Mouse (Mus musculus): Measurements from ENCODE around the gene Gbgt1. TPM values are rescaled to one million over a fixed set of nuclear protein-coding genes. Genes with fewer than 3 reads are reported as not detected.
"Not testable (repeated sequence)": the region's sequence is repeated elsewhere in the genome, so short reads cannot be mapped to it uniquely, and the experiment has no call there.

Gene Gbgt1
- polyA plus RNA-seq, 1 experiment from 2014 or later = 0.56 TPM

GRCm38 (mm10) chr2:28505795-28506194 lies 9.1 kb downstream of the Gbgt1 start, which contains the start of gene Gm10134:
Gene Gm10134, plus strand, starts transcription at chr2:28506095.
- Histone ChIP-seq H3K27me3 (no peaks in the 10 kb centered on the region), H3K4me2 (no peak within 1 kb of the TSS), H3K4me3 (no peak within 1 kb of the TSS), H3K27ac (no peak within 1 kb of the TSS), H3K4me1 (no peaks in the 10 kb centered on the region), H3K9ac (no peak within 1 kb of the TSS), H3K36me3 (no peaks in the 10 kb centered on the region), H3K9me3 (no peaks in the 10 kb centered on the region)
- WGBS = 65% methylated on average over 3 of the region's 3 CpGs
- no peak for ATAC-seq (ENCODE audit: insufficient number of reproducible peaks, low FRiP score, low TSS enrichment, low read depth)

- Histone ChIP-seq H3K9me3 (no peaks in the 10 kb centered on the region), H3K4me2 (no peak overlapping the region), H3K4me1 (no peaks in the 10 kb centered on the region), H3K4me3 (no peak overlapping the region), H3K27me3 (peaks cover 3% of the 10 kb centered on the region; the same call in 1 of the 2 replicates), H3K27ac (no peak overlapping the region), H3K9ac (no peak overlapping the region), H3K36me3 (no peaks in the 10 kb centered on the region)
- 66% methylated on average over 6 of the region's 6 CpGs for WGBS
- no peak for ATAC-seq (ENCODE audit: insufficient number of reproducible peaks, low FRiP score, low TSS enrichment, low read depth)
These were observed 9.6 kb downstream of the Gbgt1 start for GRCm38 (mm10) chr2:28506291-28506690.

- H3K4me1 ChIP-seq = peaks cover 30% of the 10 kb centered on the region
- WGBS = 46% methylated on average over 5 of the region's 5 CpGs
These were observed 14.9 kb downstream of the Gbgt1 start for GRCm38 (mm10) chr2:28511600-28511999.

GRCm38 (mm10) chr2:28512798-28513401 lies 16.2 kb downstream of the Gbgt1 start, which contains the start of gene Ralgds:
Gene Ralgds, plus strand, starts transcription at chr2:28513125.
- H3K9me3 ChIP-seq = no peaks in the 10 kb centered on the region
- WGBS = under 1% methylated on average over 71 of the region's 71 CpGs
- H3K4me3 ChIP-seq = peak within 1 kb of the TSS; percentile 80
- peaks cover 38% of the 10 kb centered on the region for H3K4me1 ChIP-seq
- ATAC-seq (ENCODE audit: insufficient number of reproducible peaks, low FRiP score, low TSS enrichment, low read depth) = no peak
- H3K27ac ChIP-seq = peak within 1 kb of the TSS; percentile 81
- H3K9ac ChIP-seq = peak within 1 kb of the TSS; percentile 77
- H3K4me2 ChIP-seq = peak within 1 kb of the TSS; percentile 96
- peaks cover 5% of the 10 kb centered on the region; the same call in 1 of the 2 replicates for H3K27me3 ChIP-seq
- peaks cover 7% of the 10 kb centered on the region; the same call in 1 of the 2 replicates for H3K36me3 ChIP-seq

More at GRCm38 (mm10) chr2:28511600-28511999, 14.9 kb downstream of the Gbgt1 start:
- not testable (repeated sequence) for H3K9me3 ChIP-seq; H3K36me3 ChIP-seq; H3K4me3 ChIP-seq; H3K4me2 ChIP-seq; ATAC-seq (ENCODE audit: insufficient number of reproducible peaks, low FRiP score, low TSS enrichment, low read depth); H3K9ac ChIP-seq; H3K27me3 ChIP-seq; H3K27ac ChIP-seq

GRCm38 (mm10) chr2:28513431-28514370 lies 17.0 kb downstream of the Gbgt1 start:
- H3K4me1 ChIP-seq = peaks cover 46% of the 10 kb centered on the region
- H3K4me3 ChIP-seq = peak overlapping the region; percentile 80
- 0 out of 2 replicates have a peak, but pooled peaks have one; percentile 27 for ATAC-seq (ENCODE audit: insufficient number of reproducible peaks, low FRiP score, low TSS enrichment, low read depth)
- peaks cover 5% of the 10 kb centered on the region; the same call in 1 of the 2 replicates for H3K27me3 ChIP-seq
- H3K27ac ChIP-seq = peak overlapping the region; percentile 81
- H3K36me3 ChIP-seq = peaks cover 7% of the 10 kb centered on the region; the same call in 1 of the 2 replicates
- WGBS = 4% methylated on average over 47 of the region's 47 CpGs
- no peaks in the 10 kb centered on the region for H3K9me3 ChIP-seq
- H3K4me2 ChIP-seq = peak overlapping the region; percentile 96
- peak overlapping the region; percentile 77 for H3K9ac ChIP-seq

- Histone ChIP-seq H3K36me3 (peaks cover 7% of the 10 kb centered on the region; the same call in 1 of the 2 replicates), H3K9me3 (no peaks in the 10 kb centered on the region), H3K27ac (0 out of 2 replicates have a peak overlapping the region, but pooled peaks have one; percentile 81), H3K4me1 (peaks cover 49% of the 10 kb centered on the region), H3K9ac (peak overlapping the region; percentile 77; the same call in 1 of the 2 replicates), H3K27me3 (peaks cover 5% of the 10 kb centered on the region; the same call in 1 of the 2 replicates), H3K4me3 (peak overlapping the region; percentile 80), H3K4me2 (peak overlapping the region; percentile 96)
- ATAC-seq (ENCODE audit: insufficient number of reproducible peaks, low FRiP score, low TSS enrichment, low read depth) = no peak
- 12% methylated on average over 5 of the region's 5 CpGs for WGBS
These were observed 17.8 kb downstream of the Gbgt1 start for GRCm38 (mm10) chr2:28514489-28514888.

GRCm38 (mm10) chr2:28517206-28517909 lies 20.7 kb downstream of the Gbgt1 start:
- Histone ChIP-seq H3K36me3 (peaks cover 7% of the 10 kb centered on the region; the same call in 1 of the 2 replicates), H3K4me1 (peaks cover 72% of the 10 kb centered on the region), H3K27ac (no peak overlapping the region), H3K9ac (no peak overlapping the region), H3K4me2 (no peak overlapping the region), H3K27me3 (no peaks in the 10 kb centered on the region), H3K9me3 (no peaks in the 10 kb centered on the region), H3K4me3 (no peak overlapping the region)
- WGBS = 46% methylated on average over 5 of the region's 5 CpGs
- ATAC-seq (ENCODE audit: insufficient number of reproducible peaks, low FRiP score, low TSS enrichment, low read depth) = no peak; the same call in 1 of the 2 replicates

GRCm38 (mm10) chr2:28518231-28518630 lies 21.5 kb downstream of the Gbgt1 start:
- H3K27ac ChIP-seq = no peak overlapping the region
- no peak for ATAC-seq (ENCODE audit: insufficient number of reproducible peaks, low FRiP score, low TSS enrichment, low read depth)
- peak overlapping the region; percentile 8; the same call in 1 of the 2 replicates for H3K9ac ChIP-seq

GRCm38 (mm10) chr2:28520581-28520980 lies 23.9 kb downstream of the Gbgt1 start:
- no peak overlapping the region for H3K9ac ChIP-seq
- no peaks in the 10 kb centered on the region for H3K9me3 ChIP-seq
- H3K4me3 ChIP-seq = no peak overlapping the region
- H3K27ac ChIP-seq = no peak overlapping the region
- 67% methylated on average over 5 of the region's 5 CpGs for WGBS
- H3K4me2 ChIP-seq = no peak overlapping the region
- ATAC-seq (ENCODE audit: insufficient number of reproducible peaks, low FRiP score, low TSS enrichment, low read depth) = no peak
- peaks cover 7% of the 10 kb centered on the region; the same call in 1 of the 2 replicates for H3K36me3 ChIP-seq
- no peaks in the 10 kb centered on the region for H3K27me3 ChIP-seq
- H3K4me1 ChIP-seq = peaks cover 72% of the 10 kb centered on the region

More at GRCm38 (mm10) chr2:28518231-28518630, 21.5 kb downstream of the Gbgt1 start:
- no peak overlapping the region for H3K4me3 ChIP-seq
- 36% methylated on average over 2 of the region's 2 CpGs for WGBS
- peaks cover 7% of the 10 kb centered on the region; the same call in 1 of the 2 replicates for H3K36me3 ChIP-seq
- no peak overlapping the region for H3K4me2 ChIP-seq
- peaks cover 70% of the 10 kb centered on the region for H3K4me1 ChIP-seq
- no peaks in the 10 kb centered on the region for H3K9me3 ChIP-seq
- no peaks in the 10 kb centered on the region for H3K27me3 ChIP-seq

GRCm38 (mm10) chr2:28521571-28522151 lies 25.0 kb downstream of the Gbgt1 start:
- no peak for ATAC-seq (ENCODE audit: insufficient number of reproducible peaks, low FRiP score, low TSS enrichment, low read depth)
- Histone ChIP-seq H3K27me3 (no peaks in the 10 kb centered on the region), H3K4me3 (no peak overlapping the region), H3K9ac (no peak overlapping the region), H3K9me3 (no peaks in the 10 kb centered on the region), H3K4me2 (no peak overlapping the region), H3K27ac (0 out of 2 replicates have a peak overlapping the region, but pooled peaks have one; percentile 18), H3K4me1 (peaks cover 83% of the 10 kb centered on the region), H3K36me3 (0 out of 2 replicates have a peak, but pooled peaks cover under 1% of the 10 kb centered on the region)
- WGBS = 77% methylated on average over 6 of the region's 6 CpGs

- Histone ChIP-seq H3K27ac (0 out of 2 replicates have a peak overlapping the region, but pooled peaks have one; percentile 18), H3K36me3 (no peaks in the 10 kb centered on the region), H3K4me2 (no peak overlapping the region), H3K9ac (no peak overlapping the region), H3K4me1 (peaks cover 86% of the 10 kb centered on the region), H3K4me3 (no peak overlapping the region), H3K9me3 (no peaks in the 10 kb centered on the region), H3K27me3 (no peaks in the 10 kb centered on the region)
- WGBS = 65% methylated on average over 4 of the region's 4 CpGs
- ATAC-seq (ENCODE audit: insufficient number of reproducible peaks, low FRiP score, low TSS enrichment, low read depth) = no peak
These were observed 25.5 kb downstream of the Gbgt1 start for GRCm38 (mm10) chr2:28522166-28522565.
